Mouse (Mus musculus) liver, embryonic 13.5 days (tissue): Measurements from ENCODE around the gene Dnah7b. TPM values are rescaled to one million over a fixed set of nuclear protein-coding genes. Genes with fewer than 3 reads are reported as not detected.
"Not testable (repeated sequence)": the region's sequence is repeated elsewhere in the genome, so short reads cannot be mapped to it uniquely, and the experiment has no call there.

Experiments used
- ATAC-seq: fragments of 200-750 bp; cut with Nextera tagmentation; 2 replicates; pipeline ENCODE4 v1.8.0; 2017; ENCODE audit warnings: low read depth, mild to moderate bottlenecking, moderate number of reproducible peaks, moderate library complexity
- DNase-seq: peaks from one replicate; pipeline ENCODE4 v3.0.0; 2022
- H3K27ac ChIP-seq: fragments of 300-500 bp; sonication (generic); 2 replicates; pipeline ENCODE4 v1.5.1; 2015; ENCODE audit warnings: moderate library complexity, mild to moderate bottlenecking, inconsistent platforms
- H3K27me3 ChIP-seq: fragments of 300-500 bp; sonication (generic); 2 replicates; pipeline ENCODE4 v1.6.1; 2015; ENCODE audit warnings: mild to moderate bottlenecking, inconsistent platforms
- H3K36me3 ChIP-seq: fragments of 300-500 bp; sonication (generic); 2 replicates; pipeline ENCODE4 v1.6.1; 2015; ENCODE audit warnings: mild to moderate bottlenecking, inconsistent platforms
- H3K4me1 ChIP-seq: fragments of 300-500 bp; sonication (generic); replicated peaks from 2 replicates; pipeline ENCODE4 v1.6.1; 2015; ENCODE audit warnings: inconsistent platforms
- H3K4me2 ChIP-seq: fragments of 300-500 bp; sonication (generic); 2 replicates; pipeline ENCODE4 v1.6.1; 2015; ENCODE audit warnings: inconsistent platforms, mild to moderate bottlenecking, moderate library complexity
- H3K4me3 ChIP-seq: fragments of 300-500 bp; sonication (generic); replicated peaks from 2 replicates; pipeline ENCODE4 v1.5.1; 2015; ENCODE audit warnings: mild to moderate bottlenecking, inconsistent platforms
- H3K9ac ChIP-seq: fragments of 300-500 bp; sonication (generic); 2 replicates; pipeline ENCODE4 v1.6.1; 2015; ENCODE audit warnings: mild to moderate bottlenecking, inconsistent platforms
- H3K9me3 ChIP-seq: fragments of 300-500 bp; sonication (generic); replicated peaks from 2 replicates; pipeline ENCODE4 v1.6.1; 2016; ENCODE audit warnings: inconsistent platforms
- WGBS: fragments of 180-500 bp; shearing (Covaris S2); methylation state at CpG from one replicate; pipeline ENCODE4 v1.1.7; 2015; ENCODE audit not compliant: insufficient replicate concordance; 5-methylcytosine and 5-hydroxymethylcytosine counted together
- polyA plus RNA-seq: library from polyadenylated mRNA; unstranded; fragments of >200 nt; fragmentation: Nextera tagmentation; extraction: Ambion mirVana; gene quantifications from 2 replicates; pipeline ENCODE4 v1.2.1, GENCODE M21; 2015

Dnah7b gene
- polyA plus RNA-seq = 0.05 and 0.08 TPM in 2 replicates

GRCm38 (mm10) chr1:46066015-46066414, at the start of gene Dnah7b:
Gene Dnah7b, plus strand, starts transcription at chr1:46066315.
- Histone ChIP-seq H3K4me2 (peak within 1 kb of the TSS; percentile 66), H3K27me3 (no peaks in the 10 kb centered on the region), H3K4me1 (0 out of 2 replicates have a peak, but pooled peaks cover 4% of the 10 kb centered on the region), H3K4me3 (peak within 1 kb of the TSS; percentile 55), H3K9ac (peak within 1 kb of the TSS; percentile 56), H3K36me3 (no peaks in the 10 kb centered on the region), H3K9me3 (no peaks in the 10 kb centered on the region), H3K27ac (no peak within 1 kb of the TSS)
- no peak for ATAC-seq
- no peak for DNase-seq
- 20% methylated on average over 1 of the region's 1 CpGs for WGBS

- ATAC-seq (no peak), DNase-seq (no peak)
- no peak overlapping the region for H3K4me3 ChIP-seq
- no peak overlapping the region for H3K4me2 ChIP-seq
- no peaks in the 10 kb centered on the region for H3K27me3 ChIP-seq
- WGBS = 28% methylated on average over 2 of the region's 2 CpGs
- H3K9ac ChIP-seq = no peak overlapping the region
- no peaks in the 10 kb centered on the region for H3K36me3 ChIP-seq
- no peaks in the 10 kb centered on the region for H3K9me3 ChIP-seq
- H3K27ac ChIP-seq = no peak overlapping the region
- H3K4me1 ChIP-seq = no peaks in the 10 kb centered on the region
These were observed 47.6 kb upstream of the Dnah7b start for GRCm38 (mm10) chr1:46018382-46018977.

GRCm38 (mm10) chr1:46022262-46022661, 43.9 kb upstream of the Dnah7b start:
- no peaks in the 10 kb centered on the region for H3K9me3 ChIP-seq
- 12% methylated on average over 2 of the region's 2 CpGs for WGBS
- H3K27me3 ChIP-seq = no peaks in the 10 kb centered on the region
- H3K36me3 ChIP-seq = no peaks in the 10 kb centered on the region
- ATAC-seq (no peak), DNase-seq (no peak)
- no peak overlapping the region for H3K27ac ChIP-seq
- no peak overlapping the region for H3K4me2 ChIP-seq
- no peak overlapping the region for H3K4me3 ChIP-seq
- H3K4me1 ChIP-seq = no peaks in the 10 kb centered on the region
- H3K9ac ChIP-seq = no peak overlapping the region

GRCm38 (mm10) chr1:46031993-46032555, 34.0 kb upstream of the Dnah7b start:
- 50% methylated on average over 1 of the region's 1 CpGs for WGBS
- Histone ChIP-seq H3K27me3 (no peaks in the 10 kb centered on the region), H3K36me3 (no peaks in the 10 kb centered on the region), H3K9me3 (no peaks in the 10 kb centered on the region), H3K27ac (no peak overlapping the region), H3K9ac (no peak overlapping the region), H3K4me2 (no peak overlapping the region), H3K4me3 (no peak overlapping the region), H3K4me1 (no peaks in the 10 kb centered on the region)
- DNase-seq = no peak
- ATAC-seq = no peak

GRCm38 (mm10) chr1:46048188-46048587, 17.9 kb upstream of the Dnah7b start:
- no peak for DNase-seq
- no peak overlapping the region for H3K27ac ChIP-seq
- H3K27me3 ChIP-seq = no peaks in the 10 kb centered on the region
- no peak overlapping the region for H3K4me3 ChIP-seq
- no peaks in the 10 kb centered on the region for H3K4me1 ChIP-seq
- H3K4me2 ChIP-seq = no peak overlapping the region
- no peak for ATAC-seq
- no peaks in the 10 kb centered on the region for H3K36me3 ChIP-seq
- H3K9me3 ChIP-seq = no peaks in the 10 kb centered on the region
- no peak overlapping the region for H3K9ac ChIP-seq

- Histone ChIP-seq H3K36me3 (no peaks in the 10 kb centered on the region), H3K4me2 (peak overlapping the region; percentile 66), H3K27me3 (no peaks in the 10 kb centered on the region), H3K9me3 (no peaks in the 10 kb centered on the region), H3K27ac (no peak overlapping the region), H3K9ac (peak overlapping the region; percentile 56), H3K4me3 (peak overlapping the region; percentile 55), H3K4me1 (0 out of 2 replicates have a peak, but pooled peaks cover 4% of the 10 kb centered on the region)
- ATAC-seq = peak; percentile 54
- no peak for DNase-seq
- 0% methylated on average over 28 of the region's 28 CpGs for WGBS
These were observed 553 bp downstream of the Dnah7b start for GRCm38 (mm10) chr1:46066484-46067251.

- H3K4me1 ChIP-seq, H3K9me3 ChIP-seq, DNase-seq, H3K27ac ChIP-seq, H3K4me2 ChIP-seq, H3K4me3 ChIP-seq, H3K9ac ChIP-seq, ATAC-seq, H3K27me3 ChIP-seq, H3K36me3 ChIP-seq: not testable (repeated sequence)
- 71% methylated on average over 3 of the region's 3 CpGs for WGBS
These were observed 2.7 kb downstream of the Dnah7b start for GRCm38 (mm10) chr1:46068787-46069186.

- no peaks in the 10 kb centered on the region for H3K36me3 ChIP-seq
- H3K4me1 ChIP-seq = no peaks in the 10 kb centered on the region
- H3K9ac ChIP-seq = no peak overlapping the region
- no peaks in the 10 kb centered on the region for H3K9me3 ChIP-seq
- H3K4me3 ChIP-seq = no peak overlapping the region
- no peaks in the 10 kb centered on the region for H3K27me3 ChIP-seq
- H3K27ac ChIP-seq = no peak overlapping the region
- DNase-seq (no peak), ATAC-seq (no peak)
- 67% methylated on average over 2 of the region's 2 CpGs for WGBS
- no peak overlapping the region for H3K4me2 ChIP-seq
These were observed 11.8 kb downstream of the Dnah7b start for GRCm38 (mm10) chr1:46077891-46078290.

GRCm38 (mm10) chr1:46100484-46100883, 34.4 kb downstream of the Dnah7b start:
- Histone ChIP-seq H3K9me3 (no peaks in the 10 kb centered on the region), H3K27me3 (no peaks in the 10 kb centered on the region), H3K4me1 (no peaks in the 10 kb centered on the region), H3K4me2 (no peak overlapping the region), H3K27ac (no peak overlapping the region), H3K9ac (no peak overlapping the region), H3K4me3 (no peak overlapping the region), H3K36me3 (no peaks in the 10 kb centered on the region)
- 38% methylated on average over 2 of the region's 2 CpGs for WGBS
- no peak for ATAC-seq
- no peak for DNase-seq

GRCm38 (mm10) chr1:46112606-46113005, 46.5 kb downstream of the Dnah7b start:
- H3K36me3 ChIP-seq, DNase-seq, ATAC-seq, H3K9ac ChIP-seq, H3K9me3 ChIP-seq, H3K4me1 ChIP-seq, H3K4me3 ChIP-seq, H3K4me2 ChIP-seq, H3K27me3 ChIP-seq, H3K27ac ChIP-seq: not testable (repeated sequence)

GRCm38 (mm10) chr1:46117179-46117578, 51.1 kb downstream of the Dnah7b start:
- not testable (repeated sequence) for H3K4me1 ChIP-seq, H3K4me3 ChIP-seq, H3K36me3 ChIP-seq, H3K9ac ChIP-seq, ATAC-seq, H3K27ac ChIP-seq, DNase-seq, H3K4me2 ChIP-seq, H3K27me3 ChIP-seq, H3K9me3 ChIP-seq
- WGBS = 60% methylated on average over 2 of the region's 2 CpGs

- no peaks in the 10 kb centered on the region for H3K4me1 ChIP-seq
- DNase-seq = no peak
- no peak for ATAC-seq
- H3K4me2 ChIP-seq = no peak overlapping the region
- no peaks in the 10 kb centered on the region for H3K9me3 ChIP-seq
- H3K27me3 ChIP-seq = no peaks in the 10 kb centered on the region
- 21% methylated on average over 4 of the region's 4 CpGs for WGBS
- H3K4me3 ChIP-seq = no peak overlapping the region
- H3K27ac ChIP-seq = no peak overlapping the region
- H3K9ac ChIP-seq = no peak overlapping the region
- no peaks in the 10 kb centered on the region for H3K36me3 ChIP-seq
These were observed 61.9 kb downstream of the Dnah7b start for GRCm38 (mm10) chr1:46128058-46128457.
